In the genomic region with DNA sequence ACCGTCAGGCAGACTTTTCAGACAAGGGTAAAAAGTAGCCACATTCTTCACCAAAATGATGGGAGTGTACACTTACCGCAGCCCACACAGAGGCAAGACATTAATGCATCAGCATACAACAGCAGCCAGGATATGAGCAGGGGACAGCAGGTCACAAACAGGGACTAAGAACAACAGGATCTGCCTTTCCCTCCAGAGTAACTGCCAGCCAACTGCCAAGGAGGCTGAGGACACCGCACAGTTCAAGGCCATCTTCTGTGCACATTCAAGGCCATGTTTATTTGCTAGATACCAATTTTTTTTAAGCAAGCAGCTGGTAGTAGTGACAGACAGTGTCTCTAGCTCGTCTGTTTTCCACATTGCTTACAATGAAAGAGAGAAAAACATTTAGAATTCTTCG, we compare ENCODE assay signal across 22 mouse cellular contexts.
"Had no signal": no experiment of that assay in that cellular context is flagged by ENCODE, and none has a peak within 500 bp of the region (broad histone marks: within the 10 kb centered on the region; RNA-seq: fewer than 3 reads in every experiment).

No protein-coding gene starts in this region.

- H3K36me3 ChIP-seq: heart, embryonic 13.5 days; heart, embryonic 15.5 days; hindbrain, embryonic 10.5 days; hindbrain, embryonic 12.5 days; intestine, embryonic 15.5 days; limb, embryonic 10.5 days; limb, embryonic 12.5 days; liver, embryonic 13.5 days had no signal

- H3K27ac ChIP-seq: gastrocnemius, adult 2 months; heart, embryonic 13.5 days; heart, embryonic 15.5 days; hindbrain, embryonic 10.5 days; hindbrain, embryonic 12.5 days; hindbrain, embryonic 14.5 days; intestine, embryonic 15.5 days; layer of hippocampus, adult 2 months; left cerebral cortex, adult 2 months; limb, embryonic 10.5 days; limb, embryonic 12.5 days; liver, embryonic 13.5 days had no signal

- H3K4me3 ChIP-seq: gastrocnemius, adult 2 months; heart, embryonic 13.5 days; heart, embryonic 15.5 days; hindbrain, embryonic 10.5 days; hindbrain, embryonic 12.5 days; intestine, embryonic 15.5 days; layer of hippocampus, adult 2 months; left cerebral cortex, adult 2 months; limb, embryonic 10.5 days; limb, embryonic 12.5 days; liver, embryonic 13.5 days had no signal

- H3K9me3 ChIP-seq: heart, embryonic 13.5 days; heart, embryonic 15.5 days; hindbrain, embryonic 10.5 days; hindbrain, embryonic 12.5 days; intestine, embryonic 15.5 days; limb, embryonic 10.5 days; limb, embryonic 12.5 days; liver, embryonic 13.5 days had no signal

- H3K27me3 ChIP-seq: heart, embryonic 13.5 days; heart, embryonic 15.5 days; hindbrain, embryonic 12.5 days; intestine, embryonic 15.5 days; limb, embryonic 12.5 days; liver, embryonic 13.5 days had no signal

- H3K4me1 ChIP-seq: heart, embryonic 13.5 days; heart, embryonic 15.5 days; hindbrain, embryonic 10.5 days; hindbrain, embryonic 12.5 days; intestine, embryonic 15.5 days; limb, embryonic 10.5 days; limb, embryonic 12.5 days; liver, embryonic 13.5 days had no signal

- DNase-seq: gastrocnemius, adult 2 months; gastrocnemius, postnatal 10 days; gastrocnemius, postnatal 25 days; heart, adult 18-20 months; heart, postnatal 4 days; kidney, adult 18-20 months; kidney, adult 8-10 months; kidney, postnatal 10 days; kidney, postnatal 25 days; kidney, postnatal 4 days; liver; liver, embryonic 13.5 days had no signal
